Mouse (Mus musculus) MEL (cell line): ENCODE results near the gene Mpv17l2. TPM values are rescaled to one million over a fixed set of nuclear protein-coding genes. Genes with fewer than 3 reads are reported as not detected.

ENCODE experiments used
- DNase-seq: peaks from one replicate; pipeline ENCODE4 v3.0.0; 2011; ENCODE audit warnings: low read depth, low spot score
- H3K27ac ChIP-seq: 2 replicates; pipeline ENCODE4 v1.5.1; 2012; ENCODE audit warnings: low read depth, mild to moderate bottlenecking, control low read depth, low read length, moderate library complexity; ENCODE audit not compliant: control insufficient read depth
- H3K27me3 ChIP-seq, 2 experiments: fragments of 150-350 bp in 1 of 2; sonication (generic) in 1 of 2; 2 replicates each; pipeline ENCODE4 v1.6.1; 2012; ENCODE audit warnings: low read length in 2 of 2, mild to moderate bottlenecking in 2 of 2, improper control_type of control experiment in 1 of 2, moderate library complexity in 1 of 2; ENCODE audit not compliant: insufficient read depth in 2 of 2, control insufficient read depth in 1 of 2
- H3K36me3 ChIP-seq, 2 experiments: 2 replicates each; pipeline ENCODE4 v1.6.1; 2012 to 2014; ENCODE audit warnings: low read length in 2 of 2, improper control_type of control experiment in 1 of 2, inconsistent platforms in 1 of 2, mild to moderate bottlenecking in 1 of 2; ENCODE audit not compliant: insufficient read depth in 2 of 2, control insufficient read depth in 1 of 2
- H3K4me1 ChIP-seq, 2 experiments: fragments of 150-350 bp in 1 of 2; sonication (generic) in 1 of 2; 2 replicates each; pipeline ENCODE4 v1.6.1; 2012; ENCODE audit warnings: low read length in 2 of 2, improper control_type of control experiment in 1 of 2, mild to moderate bottlenecking in 1 of 2; ENCODE audit not compliant: insufficient read depth in 2 of 2, control insufficient read depth in 1 of 2
- H3K4me3 ChIP-seq, 2 experiments: fragments of 150-350 bp in 1 of 2; sonication (generic) in 1 of 2; 2 replicates each; pipeline ENCODE4 v1.5.1; 2012; ENCODE audit warnings: low read depth in 2 of 2, low read length in 2 of 2, mild to moderate bottlenecking in 2 of 2, moderate library complexity in 2 of 2, control low read depth in 1 of 2, improper control_type of control experiment in 1 of 2; ENCODE audit not compliant: control insufficient read depth in 1 of 2, insufficient read depth in 1 of 2
- H3K79me2 ChIP-seq: 2 replicates; pipeline ENCODE4 v1.6.1; 2012; ENCODE audit warnings: mild to moderate bottlenecking, low read length, moderate library complexity; ENCODE audit not compliant: control insufficient read depth, poor library complexity, insufficient read depth
- H3K9ac ChIP-seq: 2 replicates; pipeline ENCODE4 v1.6.1; 2012; ENCODE audit warnings: low read depth, mild to moderate bottlenecking, control low read depth, low read length, moderate library complexity; ENCODE audit not compliant: control insufficient read depth, poor library complexity, severe bottlenecking
- H3K9me3 ChIP-seq: fragments of 150-350 bp; sonication (generic); replicated peaks from 2 replicates; pipeline ENCODE4 v1.6.1; 2012; ENCODE audit warnings: mild to moderate bottlenecking, low read length, improper control_type of control experiment, moderate library complexity; ENCODE audit not compliant: insufficient read depth
- BHLHE40 ChIP-seq: IDR thresholded peaks from 2 replicates; pipeline ENCODE4 v1.6.1; 2012; ENCODE audit warnings: low read depth, mild to moderate bottlenecking, inconsistent platforms, low read length, improper control_type of control experiment, borderline replicate concordance
- CTCF ChIP-seq, 3 experiments: IDR thresholded peaks in 2 of 3; conservative IDR thresholded peaks in 1 of 3; 2 replicates each; pipeline ENCODE4 v1.5.1; 2011 to 2012; ENCODE audit warnings: low read length in 3 of 3, low read depth in 2 of 3, mild to moderate bottlenecking in 2 of 3, improper control_type of control experiment in 1 of 3, inconsistent platforms in 1 of 3, mixed read lengths in 1 of 3, moderate library complexity in 1 of 3; ENCODE audit not compliant: control insufficient read depth in 1 of 3, insufficient read depth in 1 of 3, poor library complexity in 1 of 3, severe bottlenecking in 1 of 3
- ETS1 ChIP-seq: IDR thresholded peaks from 2 replicates; pipeline ENCODE4 v1.6.1; 2012; ENCODE audit warnings: low read depth, mild to moderate bottlenecking, inconsistent platforms, low read length, improper control_type of control experiment, moderate library complexity
- GABPA ChIP-seq: IDR thresholded peaks from 2 replicates; pipeline ENCODE4 v1.6.1; 2012; ENCODE audit warnings: low read depth, mild to moderate bottlenecking, inconsistent platforms, low read length, improper control_type of control experiment, moderate library complexity
- JUND ChIP-seq: IDR thresholded peaks from 2 replicates; pipeline ENCODE4 v1.6.1; 2011; ENCODE audit warnings: low read depth, mild to moderate bottlenecking, improper control_type of control experiment, low read length
- KAT2A ChIP-seq: conservative IDR thresholded peaks from 2 replicates; pipeline ENCODE4 v1.6.1; 2012; ENCODE audit warnings: low read depth, low read length, improper control_type of control experiment, inconsistent platforms
- MAFK ChIP-seq: IDR thresholded peaks from 2 replicates; pipeline ENCODE4 v1.6.1; 2011; ENCODE audit warnings: low read depth, mild to moderate bottlenecking, low read length, improper control_type of control experiment, borderline replicate concordance
- MAZ ChIP-seq: IDR thresholded peaks from 2 replicates; pipeline ENCODE4 v1.6.1; 2012; ENCODE audit warnings: low read depth, mild to moderate bottlenecking, inconsistent platforms, low read length, improper control_type of control experiment
- MEF2A ChIP-seq: IDR thresholded peaks from 2 replicates; pipeline ENCODE4 v1.6.1; 2014; ENCODE audit warnings: low read depth, mild to moderate bottlenecking, inconsistent platforms, low read length, improper control_type of control experiment; ENCODE audit not compliant: poor library complexity, insufficient replicate concordance, severe bottlenecking; ENCODE audit errors: extremely low read depth
- MYB ChIP-seq: IDR thresholded peaks from 2 replicates; pipeline ENCODE4 v1.6.1; 2011; ENCODE audit warnings: mild to moderate bottlenecking, low read depth, low read length, improper control_type of control experiment
- MYC ChIP-seq: IDR thresholded peaks from 2 replicates; pipeline ENCODE4 v1.6.1; 2011; ENCODE audit warnings: low read depth, mild to moderate bottlenecking, low read length, improper control_type of control experiment, moderate library complexity
- POLR2AphosphoS5 ChIP-seq: IDR thresholded peaks from 2 replicates; pipeline ENCODE4 v1.6.1; 2012; ENCODE audit warnings: low read depth, borderline replicate concordance, mild to moderate bottlenecking, inconsistent platforms, low read length, moderate library complexity, mixed read lengths
- SIN3A ChIP-seq: IDR thresholded peaks from 2 replicates; pipeline ENCODE4 v1.6.1; 2012; ENCODE audit warnings: low read length, improper control_type of control experiment, inconsistent platforms
- TCF12 ChIP-seq: IDR thresholded peaks from 2 replicates; pipeline ENCODE4 v1.6.1; 2014; ENCODE audit warnings: low read depth, mild to moderate bottlenecking, inconsistent platforms, low read length, improper control_type of control experiment, moderate library complexity
- USF1 ChIP-seq: IDR thresholded peaks from 2 replicates; pipeline ENCODE4 v1.6.1; 2014; ENCODE audit warnings: low read depth, mild to moderate bottlenecking, inconsistent platforms, low read length, improper control_type of control experiment, moderate library complexity
- ZC3H11A ChIP-seq: IDR thresholded peaks from 2 replicates; pipeline ENCODE4 v1.6.1; 2012; ENCODE audit warnings: low read depth, mild to moderate bottlenecking, inconsistent platforms, low read length, improper control_type of control experiment
- ZKSCAN1 ChIP-seq: IDR thresholded peaks from 2 replicates; pipeline ENCODE4 v1.6.1; 2012; ENCODE audit warnings: low read depth, mild to moderate bottlenecking, inconsistent platforms, low read length, improper control_type of control experiment, moderate library complexity
- polyA plus RNA-seq, 2 experiments: library from polyadenylated mRNA; stranded (reverse) in 1 of 2; unstranded in 1 of 2; fragments of >175 nt in 1 of 2; fragments of >200 nt in 1 of 2; gene quantifications; 2 replicates each; pipeline versions ENCODE4 v1.2.1 to v1.2.4; 2012; ENCODE audit warnings: low replicate concordance in 2 of 2, low read depth in 1 of 2; ENCODE audit not compliant: insufficient read length in 2 of 2, insufficient read depth in 1 of 2, missing spikeins in 1 of 2
- total RNA-seq: library from RNA; depleted of rRNA; stranded (reverse); fragments of 300-350 nt; gene quantifications from 2 replicates; pipeline ENCODE4 v1.2.3, GENCODE M21; 2012

The Mpv17l2 gene
- total and polyA plus RNA-seq, 3 experiments: 52.8 to 102 TPM; not detected in 1

GRCm38 (mm10) chr8:70738211-70738610, 22.5 kb downstream of the Mpv17l2 start:
- Histone ChIP-seq H3K9me3 (no peaks in the 10 kb centered on the region), H3K79me2 (no peaks in the 10 kb centered on the region), H3K27ac (no peak overlapping the region)
- no peak for DNase-seq
- TF ChIP-seq CTCF (IDR thresholded peaks at IDR 0.05 in 2 of 3, conservative IDR thresholded peaks at IDR 0.05 in 1 of 3; ENCODE audit: control insufficient read depth in 1 of 3, insufficient read depth in 1 of 3, low read depth in 2 of 3, low read length in 3 of 3, poor library complexity in 1 of 3, severe bottlenecking in 1 of 3): no peak
- TF ChIP-seq ZKSCAN1: no peak
- no peak for TF ChIP-seq MEF2A
- no peak for TF ChIP-seq MAFK
- TF ChIP-seq ETS1: no peak
- TF ChIP-seq POLR2AphosphoS5: no peak
- no peak for TF ChIP-seq USF1
- TF ChIP-seq, all 39 proteins: peak for 0
- Histone ChIP-seq H3K4me1 (no peaks in the 10 kb centered on the region), H3K4me3 (no peak overlapping the region), H3K36me3 (no peaks in the 10 kb centered on the region), H3K9ac (no peak overlapping the region), H3K27me3 (peaks cover 0 to 3% of the 10 kb centered on the region in 2 experiments; a peak in 3 of 4 replicates)

- Histone ChIP-seq H3K9ac (no peak overlapping the region), H3K4me3 (no peak overlapping the region), H3K27me3 (peaks cover 0 to 3% of the 10 kb centered on the region in 2 experiments; a peak in 3 of 4 replicates), H3K27ac (no peak overlapping the region), H3K4me1 (no peaks in the 10 kb centered on the region), H3K36me3 (no peaks in the 10 kb centered on the region), H3K9me3 (no peaks in the 10 kb centered on the region), H3K79me2 (no peaks in the 10 kb centered on the region)
- TF ChIP-seq ZC3H11A (no peak), JUND (no peak), MYC (no peak), MAZ (no peak), MYB (no peak), GABPA (no peak), SIN3A (no peak), TCF12 (no peak), BHLHE40 (no peak), KAT2A (no peak)
- DNase-seq: no peak
Measured at GRCm38 (mm10) chr8:70737705-70738104, 23.0 kb downstream of the Mpv17l2 start.
